Mouse (Mus musculus) liver, embryonic 12.5 days (tissue): ENCODE data around the gene Olfr767. TPM values are rescaled to one million over a fixed set of nuclear protein-coding genes. Genes with fewer than 3 reads are reported as not detected.
"Not testable (repeated sequence)": the region's sequence is repeated elsewhere in the genome, so short reads cannot be mapped to it uniquely, and the experiment has no call there.

Experiments used
- ATAC-seq: fragments of 200-750 bp; cut with Nextera tagmentation; 2 replicates; pipeline ENCODE4 v1.8.0; 2017; ENCODE audit warnings: moderate number of reproducible peaks, mild to moderate bottlenecking, moderate library complexity
- H3K27ac ChIP-seq: fragments of 300-500 bp; sonication (generic); 2 replicates; pipeline ENCODE4 v1.5.1; 2016; ENCODE audit warnings: mild to moderate bottlenecking
- H3K27me3 ChIP-seq: fragments of 300-500 bp; sonication (generic); replicated peaks from 2 replicates; pipeline ENCODE4 v1.6.1; 2016; ENCODE audit warnings: mild to moderate bottlenecking, moderate library complexity
- H3K36me3 ChIP-seq: fragments of 300-500 bp; sonication (generic); 2 replicates; pipeline ENCODE4 v1.6.1; 2016; ENCODE audit warnings: mild to moderate bottlenecking, moderate library complexity
- H3K4me1 ChIP-seq: fragments of 300-500 bp; sonication (generic); 2 replicates; pipeline ENCODE4 v1.6.1; 2016
- H3K4me2 ChIP-seq: fragments of 300-500 bp; sonication (generic); 2 replicates; pipeline ENCODE4 v1.6.1; 2016; ENCODE audit warnings: mild to moderate bottlenecking, moderate library complexity
- H3K4me3 ChIP-seq: fragments of 300-500 bp; sonication (generic); 2 replicates; pipeline ENCODE4 v1.5.1; 2016; ENCODE audit warnings: mild to moderate bottlenecking, moderate library complexity
- H3K9ac ChIP-seq: fragments of 300-500 bp; sonication (generic); 2 replicates; pipeline ENCODE4 v1.6.1; 2016; ENCODE audit warnings: mild to moderate bottlenecking, moderate library complexity
- H3K9me3 ChIP-seq: fragments of 300-500 bp; sonication (generic); replicated peaks from 2 replicates; pipeline ENCODE4 v1.6.1; 2016; ENCODE audit warnings: mild to moderate bottlenecking, moderate library complexity
- WGBS: fragments of 180-500 bp; shearing (Covaris S2); methylation state at CpG from one replicate; pipeline ENCODE4 v1.1.7; 2016; ENCODE audit not compliant: insufficient replicate concordance; 5-methylcytosine and 5-hydroxymethylcytosine counted together
- polyA plus RNA-seq: library from polyadenylated mRNA; unstranded; fragments of >200 nt; fragmentation: Nextera tagmentation; extraction: Ambion mirVana; gene quantifications from 2 replicates; pipeline ENCODE4 v1.2.1, GENCODE M21; 2016

Gene Olfr767
- polyA plus RNA-seq, result not detected in 2 replicates

GRCm38 (mm10) chr10:129082810-129083209 lies at the start of gene Olfr767:
Gene Olfr767 (minus strand): TSS chr10:129082910.
- H3K4me3 ChIP-seq, result not testable (repeated sequence)

GRCm38 (mm10) chr10:129117761-129118160 lies 35.1 kb upstream of the Olfr767 start, which contains the start of gene Olfr769:
Gene Olfr769 (minus strand): TSS chr10:129117861.
- H3K4me2 ChIP-seq, result no peak within 1 kb of the TSS
- H3K9ac ChIP-seq, result no peak within 1 kb of the TSS
- H3K27ac ChIP-seq, result no peak within 1 kb of the TSS
- H3K9me3 ChIP-seq, result peaks cover 8% of the 10 kb centered on the region; the same call in 1 of the 2 replicates
- H3K4me1 ChIP-seq, result no peaks in the 10 kb centered on the region
- no peaks in the 10 kb centered on the region for H3K36me3 ChIP-seq
- H3K27me3 ChIP-seq, result no peaks in the 10 kb centered on the region
- H3K4me3 ChIP-seq, result no peak within 1 kb of the TSS
- WGBS, result 71% methylated on average over 2 of the region's 2 CpGs
- no peak for ATAC-seq

More at GRCm38 (mm10) chr10:129082810-129083209, at the start of gene Olfr767:
- not testable (repeated sequence) for H3K9me3 ChIP-seq, H3K36me3 ChIP-seq, ATAC-seq, H3K27ac ChIP-seq, H3K9ac ChIP-seq, H3K4me1 ChIP-seq, H3K4me2 ChIP-seq, H3K27me3 ChIP-seq

DNA sequence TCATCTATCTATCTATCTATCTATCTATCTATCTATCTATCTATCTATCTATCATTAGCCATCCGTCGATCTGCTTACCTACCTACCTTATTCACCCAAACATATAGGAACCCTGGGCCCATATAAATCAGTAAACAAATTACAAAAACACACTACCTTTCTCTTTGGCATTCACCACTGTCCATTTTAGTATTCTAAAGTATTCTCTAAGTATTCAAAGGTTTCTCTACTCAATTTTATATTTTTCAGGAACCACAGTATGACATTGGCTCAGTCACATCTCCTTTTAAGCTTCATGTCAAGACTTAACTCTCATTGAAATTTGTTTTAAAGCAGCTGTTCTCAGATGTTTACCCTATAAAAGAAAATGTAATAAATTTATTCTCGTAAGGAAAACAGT lies 32.4 kb upstream of the Olfr767 start:
- Histone ChIP-seq H3K27ac (no peak overlapping the region), H3K9me3 (peaks cover 29% of the 10 kb centered on the region), H3K9ac (no peak overlapping the region), H3K4me3 (no peak overlapping the region), H3K4me1 (no peaks in the 10 kb centered on the region), H3K36me3 (no peaks in the 10 kb centered on the region), H3K27me3 (no peaks in the 10 kb centered on the region), H3K4me2 (no peak overlapping the region)
- ATAC-seq, result no peak
- 88% methylated on average over 3 of the region's 3 CpGs for WGBS

DNA sequence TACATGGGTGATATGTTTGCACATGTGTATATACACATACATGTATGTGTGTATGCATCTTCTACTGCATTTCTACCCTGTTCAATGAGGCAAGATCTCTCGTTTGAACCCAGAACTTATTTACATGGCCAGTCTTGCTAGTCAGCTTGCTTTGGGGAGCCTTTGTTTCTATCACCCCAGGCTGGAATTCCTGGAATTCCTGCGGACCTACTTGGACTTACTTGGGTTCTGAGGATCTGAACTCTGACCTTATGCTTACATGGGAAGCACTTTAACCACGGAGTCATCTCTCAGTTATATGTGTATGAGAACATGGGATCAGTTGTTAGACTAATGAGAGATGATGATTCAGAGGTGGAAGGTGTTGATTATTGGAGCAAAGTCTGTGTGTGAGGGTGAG lies 18.5 kb upstream of the Olfr767 start:
- Histone ChIP-seq H3K27me3 (no peaks in the 10 kb centered on the region), H3K9me3 (peaks cover 3% of the 10 kb centered on the region; the same call in 1 of the 2 replicates), H3K4me2 (no peak overlapping the region), H3K4me3 (no peak overlapping the region), H3K27ac (no peak overlapping the region), H3K9ac (no peak overlapping the region), H3K4me1 (no peaks in the 10 kb centered on the region), H3K36me3 (no peaks in the 10 kb centered on the region)
- ATAC-seq, result no peak
- WGBS, result 33% methylated on average over 3 of the region's 3 CpGs

GRCm38 (mm10) chr10:129099275-129099674 lies 16.6 kb upstream of the Olfr767 start, which contains the start of gene Olfr768:
Gene Olfr768 (minus strand): TSS chr10:129099375.
- no peak within 1 kb of the TSS for H3K4me3 ChIP-seq
- H3K9me3 ChIP-seq, result peaks cover 6% of the 10 kb centered on the region; the same call in 1 of the 2 replicates
- no peaks in the 10 kb centered on the region for H3K27me3 ChIP-seq
- H3K27ac ChIP-seq, result no peak within 1 kb of the TSS
- WGBS, result 38% methylated on average over 1 of the region's 1 CpGs
- no peak within 1 kb of the TSS for H3K9ac ChIP-seq
- H3K4me2 ChIP-seq, result no peak within 1 kb of the TSS
- no peaks in the 10 kb centered on the region for H3K36me3 ChIP-seq
- no peaks in the 10 kb centered on the region for H3K4me1 ChIP-seq
- ATAC-seq, result no peak

GRCm38 (mm10) chr10:129068877-129069276 lies 13.8 kb downstream of the Olfr767 start, which contains the start of gene Olfr766-ps1:
Gene Olfr766-ps1 (minus strand): TSS chr10:129068977.
- 61% methylated on average over 2 of the region's 2 CpGs for WGBS
- no peaks in the 10 kb centered on the region for H3K9me3 ChIP-seq
- H3K4me3 ChIP-seq, result no peak within 1 kb of the TSS
- H3K27ac ChIP-seq, result no peak within 1 kb of the TSS
- no peak for ATAC-seq
- no peak within 1 kb of the TSS for H3K4me2 ChIP-seq
- no peaks in the 10 kb centered on the region for H3K36me3 ChIP-seq
- no peaks in the 10 kb centered on the region for H3K4me1 ChIP-seq
- no peak within 1 kb of the TSS for H3K9ac ChIP-seq
- no peaks in the 10 kb centered on the region for H3K27me3 ChIP-seq

DNA sequence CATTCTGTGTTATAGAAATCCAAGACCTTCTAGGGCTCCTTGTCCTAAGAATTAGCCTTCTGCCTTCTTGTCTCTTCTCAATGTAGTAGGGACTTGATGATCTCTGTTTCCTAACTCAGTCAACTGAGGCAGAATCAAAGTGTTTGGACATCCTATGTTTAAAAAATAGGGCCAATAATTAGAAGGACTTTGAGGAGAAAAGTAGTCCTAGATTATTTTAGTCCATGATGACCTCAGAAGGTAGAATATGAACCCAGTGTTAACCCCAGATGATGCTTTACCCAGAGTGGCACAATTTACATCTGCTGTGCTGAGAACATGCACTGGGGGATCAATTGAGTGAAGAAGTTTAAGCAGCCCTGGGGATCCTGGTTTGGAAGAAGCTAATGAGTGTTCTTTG lies 32.8 kb downstream of the Olfr767 start, which contains the start of gene Olfr765:
Gene Olfr765, minus strand, starts transcription at position 101 of the 400 bp plus-strand sequence.
- not testable (repeated sequence) for H3K4me2 ChIP-seq, H3K4me3 ChIP-seq, H3K27ac ChIP-seq, H3K4me1 ChIP-seq, ATAC-seq, H3K27me3 ChIP-seq, H3K9ac ChIP-seq, H3K9me3 ChIP-seq, H3K36me3 ChIP-seq

GRCm38 (mm10) chr10:129039796-129040195 lies 42.9 kb downstream of the Olfr767 start, which contains the start of gene Olfr764-ps1:
Gene Olfr764-ps1 (minus strand): TSS chr10:129039896.
- no peaks in the 10 kb centered on the region for H3K36me3 ChIP-seq
- no peaks in the 10 kb centered on the region for H3K4me1 ChIP-seq
- no peak for ATAC-seq
- H3K4me2 ChIP-seq, result no peak within 1 kb of the TSS
- H3K9me3 ChIP-seq, result no peaks in the 10 kb centered on the region
- H3K4me3 ChIP-seq, result no peak within 1 kb of the TSS
- H3K27ac ChIP-seq, result no peak within 1 kb of the TSS
- no peaks in the 10 kb centered on the region for H3K27me3 ChIP-seq
- 52% methylated on average over 3 of the region's 3 CpGs for WGBS
- no peak within 1 kb of the TSS for H3K9ac ChIP-seq

DNA sequence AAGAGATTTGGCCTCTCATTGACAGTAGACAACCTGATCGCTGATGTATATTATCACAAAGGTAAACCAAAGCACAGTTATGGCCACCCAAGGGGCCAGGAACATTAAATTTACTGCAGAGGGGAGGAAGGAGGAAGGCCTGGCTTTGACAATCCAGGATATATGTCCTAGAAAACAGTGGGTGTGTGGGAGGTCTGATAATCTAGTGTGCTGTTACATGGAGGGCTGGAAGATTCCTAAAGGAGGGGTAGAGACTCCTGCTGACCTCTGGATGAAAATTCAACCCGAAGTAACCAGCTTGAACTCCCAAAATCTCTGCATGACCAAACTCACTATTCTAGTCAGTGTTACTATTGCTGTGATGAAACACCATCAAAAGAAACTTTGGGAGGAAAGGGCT lies 54.4 kb downstream of the Olfr767 start:
- no peaks in the 10 kb centered on the region for H3K36me3 ChIP-seq
- no peak overlapping the region for H3K4me3 ChIP-seq
- H3K4me2 ChIP-seq, result no peak overlapping the region
- no peaks in the 10 kb centered on the region for H3K27me3 ChIP-seq
- H3K9me3 ChIP-seq, result no peaks in the 10 kb centered on the region
- H3K4me1 ChIP-seq, result no peaks in the 10 kb centered on the region
- no peak for ATAC-seq
- H3K27ac ChIP-seq, result no peak overlapping the region
- no peak overlapping the region for H3K9ac ChIP-seq
- WGBS, result 64% methylated on average over 2 of the region's 2 CpGs

DNA sequence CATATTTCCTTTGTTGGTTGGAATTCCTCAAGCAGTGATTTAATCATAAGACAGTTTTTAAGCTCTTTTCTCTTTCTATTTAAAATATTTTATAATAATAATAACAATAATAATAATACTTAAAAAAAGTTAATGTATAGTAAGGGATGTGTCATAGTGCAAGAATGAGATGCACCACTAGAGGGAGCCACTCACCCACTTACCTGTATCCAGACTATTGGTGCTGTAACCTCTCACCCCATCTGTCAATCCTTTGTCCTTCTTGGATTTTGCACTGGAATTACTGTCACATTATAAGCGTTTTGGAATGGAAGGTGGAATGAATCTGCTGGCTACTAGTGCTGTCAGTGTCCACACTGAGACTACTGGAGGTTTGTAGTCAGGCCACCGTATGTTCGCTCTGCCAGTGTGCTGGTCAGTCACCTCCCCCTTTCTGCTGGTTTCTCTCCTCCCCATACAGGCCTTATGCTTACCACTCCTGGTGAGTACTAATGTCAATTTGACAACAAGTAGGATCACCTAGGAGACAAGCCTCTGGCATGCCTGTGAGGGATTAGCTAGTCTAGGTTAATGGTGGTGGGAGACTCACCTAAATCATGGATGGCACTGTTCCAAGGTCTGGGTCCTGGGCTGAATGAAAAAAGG lies 56.6 kb downstream of the Olfr767 start:
- Histone ChIP-seq H3K9ac (no peak overlapping the region), H3K27me3 (no peaks in the 10 kb centered on the region), H3K9me3 (no peaks in the 10 kb centered on the region; the same call in 1 of the 2 replicates), H3K36me3 (no peaks in the 10 kb centered on the region), H3K4me3 (no peak overlapping the region), H3K4me1 (no peaks in the 10 kb centered on the region), H3K27ac (no peak overlapping the region), H3K4me2 (no peak overlapping the region)
- WGBS, result 59% methylated on average over 3 of the region's 3 CpGs
- no peak for ATAC-seq
